Mouse (Mus musculus) A20 (cell line): ENCODE data around the gene Tanc1.

Experiments used
- DNase-seq: peaks from one replicate; pipeline ENCODE4 v3.0.0-alpha.2; 2011; ENCODE audit warnings: low read depth, low spot score

Tanc1 gene

GRCm38 (mm10) chr2:59714992-59715391, 103.2 kb downstream of the Tanc1 start:
- DNase-seq: no peak

GRCm38 (mm10) chr2:59716461-59716860, 104.6 kb downstream of the Tanc1 start:
- DNase-seq: no peak

GRCm38 (mm10) chr2:59717746-59718294, 106.0 kb downstream of the Tanc1 start:
- DNase-seq: no peak

DNA sequence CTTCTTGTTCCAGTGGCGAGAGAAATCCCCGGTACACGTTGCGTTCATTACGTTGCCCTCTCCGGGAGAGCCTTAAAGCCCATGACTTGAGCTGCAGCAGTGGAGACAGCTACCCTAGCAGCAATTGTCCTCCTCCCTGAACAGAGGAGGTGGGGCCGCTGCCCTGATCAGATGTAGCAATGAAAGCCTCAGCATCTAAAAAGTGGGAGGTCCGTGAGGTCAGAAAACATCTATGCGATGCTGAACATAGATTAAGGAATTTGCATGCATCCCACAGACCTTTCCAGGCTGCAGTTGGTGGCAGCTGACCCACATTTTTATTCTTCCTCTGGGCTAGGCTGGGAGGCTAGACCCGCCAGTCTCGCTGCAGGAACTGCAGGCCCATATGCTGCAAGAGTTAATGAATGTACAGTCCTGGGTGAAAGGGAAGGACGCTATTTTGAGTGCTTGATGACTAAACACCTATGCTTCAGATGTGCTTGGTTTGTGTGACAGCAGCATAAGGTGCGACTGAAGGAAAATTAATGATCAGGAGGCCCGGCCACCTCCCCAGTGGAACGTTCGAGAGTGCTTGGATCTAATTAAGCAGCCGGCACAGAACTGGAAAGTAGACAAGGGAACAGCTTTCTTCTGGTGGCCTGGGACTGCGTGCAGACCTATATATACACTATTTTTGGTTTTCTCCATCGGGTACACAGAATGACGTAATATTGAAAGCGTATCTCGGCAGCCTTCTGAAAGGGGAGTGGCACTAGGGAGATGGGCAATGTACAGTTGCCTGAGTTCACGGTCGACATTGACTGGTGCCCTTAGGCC, 107.0 kb downstream of the Tanc1 start:
- DNase-seq: no peak

GRCm38 (mm10) chr2:59719831-59720230, 108.0 kb downstream of the Tanc1 start:
- no peak for DNase-seq

GRCm38 (mm10) chr2:59721119-59721518, 109.3 kb downstream of the Tanc1 start:
- DNase-seq: no peak

DNA sequence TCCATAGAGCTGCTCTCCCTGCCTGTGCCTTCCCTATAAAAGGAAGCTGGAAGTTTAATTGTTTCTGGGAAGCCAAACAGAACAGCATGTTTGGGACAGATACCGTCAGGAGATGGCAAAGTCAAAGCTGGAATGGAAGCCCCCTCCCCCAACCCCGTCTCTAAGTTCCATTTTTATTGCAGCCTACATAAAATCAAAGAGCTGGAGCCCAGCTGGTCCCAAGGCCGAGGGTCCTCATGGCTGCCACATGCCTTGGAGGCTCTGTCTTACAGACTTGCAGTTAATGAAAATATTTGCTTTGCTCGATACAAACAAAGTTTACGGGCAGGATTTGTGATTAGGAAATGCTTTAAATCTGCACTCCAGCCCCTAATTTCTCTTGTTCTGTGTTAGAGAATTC, 109.9 kb downstream of the Tanc1 start:
- no peak for DNase-seq

- DNase-seq: no peak
Measured at GRCm38 (mm10) chr2:59723311-59723710, 111.5 kb downstream of the Tanc1 start.

DNA sequence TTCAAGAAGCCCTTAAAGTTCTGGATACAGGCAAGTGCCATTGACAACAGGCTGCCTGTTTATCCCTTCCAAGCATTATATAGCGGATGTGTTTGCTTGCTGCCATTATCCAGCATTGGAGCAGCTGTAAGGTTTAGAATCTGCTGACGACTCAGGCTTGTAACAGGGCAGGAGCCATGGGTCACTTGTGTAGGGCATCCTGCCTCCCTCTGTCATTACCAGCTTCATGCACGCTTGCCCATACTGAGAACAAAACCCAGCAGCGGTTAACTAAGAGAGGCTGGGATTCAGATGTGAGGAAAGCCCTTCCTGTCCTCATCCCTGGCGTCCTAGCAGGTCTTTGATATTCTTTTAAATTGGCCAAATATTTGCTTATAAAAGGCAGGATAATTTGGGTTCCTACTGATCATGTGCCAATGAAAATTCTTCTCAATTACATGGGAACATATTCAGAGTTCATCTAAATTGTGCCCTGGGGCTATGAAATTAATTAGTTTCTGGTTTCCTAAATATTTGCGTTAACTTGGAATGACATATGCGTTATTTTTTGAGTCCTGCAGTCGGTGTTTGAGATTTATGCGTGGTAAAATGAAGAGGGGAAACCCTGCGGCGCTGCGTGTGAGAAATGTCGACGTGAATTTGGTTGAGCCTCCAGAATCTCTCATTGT, 113.8 kb downstream of the Tanc1 start:
- DNase-seq: no peak

GRCm38 (mm10) chr2:59731831-59732230, 120.0 kb downstream of the Tanc1 start:
- no peak for DNase-seq

- DNase-seq: no peak
Measured at GRCm38 (mm10) chr2:59733410-59733809, 121.6 kb downstream of the Tanc1 start.

DNA sequence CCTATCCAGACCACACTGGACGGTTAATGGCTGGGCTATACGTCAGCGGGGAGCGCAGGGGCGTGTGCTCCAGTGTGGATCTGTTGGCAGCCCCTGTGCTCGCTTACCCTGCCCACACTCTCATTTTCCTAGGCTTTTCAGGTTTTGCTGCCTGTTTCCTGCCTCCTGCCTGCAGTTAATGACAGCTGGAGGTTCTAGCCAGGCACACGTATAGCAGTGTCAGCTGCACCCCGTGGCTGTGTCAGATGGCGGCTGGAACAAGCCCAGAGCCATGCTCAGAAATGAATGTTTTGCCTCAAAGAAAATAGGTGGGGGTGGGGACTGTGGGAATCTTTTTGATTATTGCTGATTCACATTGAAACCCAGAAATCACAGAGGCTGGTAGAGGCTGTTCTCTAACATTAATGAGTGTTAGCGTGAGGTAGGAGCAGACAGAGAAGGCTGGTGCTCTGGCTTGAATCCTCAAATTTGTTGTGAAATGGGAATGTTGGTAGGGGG, 124.6 kb downstream of the Tanc1 start:
- no peak for DNase-seq

DNA sequence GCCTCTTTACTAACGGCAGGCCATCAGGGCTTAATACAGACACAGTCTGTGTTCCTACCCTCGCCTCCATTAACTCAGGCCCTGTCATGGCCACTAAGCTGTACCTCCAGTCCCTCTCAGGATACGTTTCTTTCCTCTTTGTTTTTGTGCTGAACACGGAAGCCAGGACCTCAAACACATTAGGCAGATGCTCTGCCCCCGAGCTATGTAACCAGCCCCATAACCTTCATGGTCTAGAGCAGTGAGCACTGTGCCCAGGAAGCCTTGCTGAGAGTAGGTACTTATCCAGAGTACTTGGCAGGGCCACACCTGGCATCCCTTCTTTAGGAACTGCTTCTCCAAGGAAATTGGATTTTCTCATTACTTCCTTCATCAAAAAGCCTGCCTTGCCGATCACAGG, 125.5 kb downstream of the Tanc1 start:
- DNase-seq: no peak

- DNase-seq: no peak
Measured at GRCm38 (mm10) chr2:59738356-59738755, 126.5 kb downstream of the Tanc1 start.

GRCm38 (mm10) chr2:59739036-59739435, 127.2 kb downstream of the Tanc1 start:
- DNase-seq: no peak

DNA sequence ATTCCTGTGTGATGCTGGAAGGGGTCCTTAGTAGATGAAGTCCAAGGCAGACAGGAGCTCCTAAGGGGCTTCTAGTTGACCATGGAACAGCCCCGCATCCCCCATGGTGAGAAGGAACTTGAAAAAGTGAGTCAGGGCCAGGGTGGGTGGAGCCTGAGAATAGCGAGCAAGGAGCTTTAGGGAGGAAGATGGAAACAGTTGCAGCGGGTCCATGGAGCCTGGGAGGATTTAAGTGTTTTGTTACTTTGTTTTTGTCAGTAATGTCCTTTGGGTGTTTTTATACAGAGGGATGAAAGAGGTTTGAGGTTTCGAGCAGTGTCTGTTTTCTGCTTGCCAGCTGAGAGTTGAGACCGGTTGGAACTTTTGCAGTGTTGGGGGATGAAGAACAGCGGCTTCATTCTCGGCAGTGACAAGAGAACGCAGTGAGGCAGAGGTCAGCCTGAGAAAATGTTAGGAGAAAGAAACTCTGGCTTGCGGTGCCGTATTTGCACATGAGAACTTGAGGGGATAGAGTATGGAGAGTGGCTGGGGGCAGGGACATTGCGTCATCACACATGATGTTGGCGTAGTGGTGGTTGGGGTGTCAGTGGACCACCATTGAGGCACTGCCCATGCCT, 130.8 kb downstream of the Tanc1 start:
- DNase-seq: no peak

DNA sequence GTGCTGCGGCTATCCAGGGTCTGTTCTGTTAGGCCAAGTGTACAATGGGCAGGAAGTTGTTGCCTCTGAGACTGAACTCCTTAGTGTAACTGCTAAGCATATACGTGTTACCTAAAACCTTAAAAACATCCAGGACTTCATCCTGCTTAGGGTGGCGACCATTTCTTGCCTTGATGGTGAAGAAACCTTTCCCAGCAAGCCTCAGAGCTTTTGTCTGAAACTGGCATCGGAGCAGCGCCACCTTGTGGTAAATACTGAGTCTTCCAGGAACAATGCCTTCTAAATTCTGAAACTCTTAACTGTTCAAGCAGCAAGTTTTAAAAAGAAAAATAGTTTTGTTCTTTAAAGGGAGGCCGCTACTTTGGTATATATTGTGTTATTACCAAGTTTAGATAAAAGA, 133.6 kb downstream of the Tanc1 start:
- DNase-seq: peak; percentile 49

DNA sequence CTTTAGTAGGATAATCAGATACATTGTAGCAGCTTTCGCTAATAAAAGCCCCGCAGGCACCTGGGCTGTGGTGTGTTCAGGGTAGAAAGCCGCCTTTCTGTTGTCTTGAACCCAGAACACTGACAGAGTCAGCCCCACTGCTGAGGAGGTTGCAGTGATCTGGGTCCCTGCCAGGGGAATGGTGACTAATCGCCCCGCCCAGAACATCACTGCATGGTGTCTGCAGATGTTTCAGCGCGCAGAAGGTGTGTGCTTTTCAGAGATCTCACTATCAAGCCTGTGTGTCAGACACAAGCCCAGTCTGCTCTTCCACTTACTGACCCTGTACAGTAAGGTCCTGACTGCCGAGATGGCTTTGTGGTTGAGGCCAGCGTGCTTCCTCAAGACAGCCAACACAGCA, 134.2 kb downstream of the Tanc1 start:
- DNase-seq: peak; percentile 10

GRCm38 (mm10) chr2:59747757-59748156, 135.9 kb downstream of the Tanc1 start:
- DNase-seq: no peak

DNA sequence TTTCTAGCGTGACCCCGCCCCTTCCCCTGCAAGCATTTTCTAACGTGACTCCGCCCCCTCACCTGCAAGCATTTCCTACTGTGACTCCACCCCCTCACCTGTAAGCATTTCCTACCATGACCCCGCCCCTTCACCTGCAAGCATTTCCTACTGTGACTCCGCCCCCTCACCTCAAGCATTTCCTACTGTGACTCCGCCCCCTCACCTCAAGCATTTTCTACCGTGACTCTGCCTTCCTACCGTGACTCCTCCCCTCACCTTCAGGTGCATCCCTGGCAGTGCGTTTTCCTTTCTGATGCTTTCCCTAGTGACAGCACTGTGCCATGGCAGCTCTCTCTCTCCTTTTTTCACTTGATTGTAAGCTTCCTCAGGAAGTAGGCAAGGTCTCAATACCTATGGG, 137.5 kb downstream of the Tanc1 start:
- DNase-seq: no peak

GRCm38 (mm10) chr2:59751172-59751571, 139.3 kb downstream of the Tanc1 start:
- DNase-seq: no peak

DNA sequence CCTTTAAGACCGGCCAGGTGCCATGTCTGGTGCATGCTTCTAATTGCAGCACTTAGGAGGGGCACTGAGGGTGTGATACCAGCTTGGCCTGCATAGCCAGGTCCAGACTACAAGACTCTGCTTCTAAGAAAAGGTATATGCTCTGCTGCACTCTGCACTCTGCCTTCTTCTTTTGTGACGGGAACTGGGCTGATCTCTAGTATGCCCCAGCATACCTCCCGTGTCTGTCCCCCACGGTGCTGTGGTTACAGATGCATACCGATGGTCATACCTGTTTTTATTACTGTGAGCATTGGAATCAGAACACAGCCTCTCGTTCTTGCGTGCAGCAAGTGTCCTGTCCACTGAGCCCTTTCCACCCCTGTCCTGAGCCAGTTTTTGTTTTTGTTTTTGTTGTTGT, 140.3 kb downstream of the Tanc1 start:
- DNase-seq: no peak
